ENCODE assay signal across 18 mouse cellular contexts in the genomic region with DNA sequence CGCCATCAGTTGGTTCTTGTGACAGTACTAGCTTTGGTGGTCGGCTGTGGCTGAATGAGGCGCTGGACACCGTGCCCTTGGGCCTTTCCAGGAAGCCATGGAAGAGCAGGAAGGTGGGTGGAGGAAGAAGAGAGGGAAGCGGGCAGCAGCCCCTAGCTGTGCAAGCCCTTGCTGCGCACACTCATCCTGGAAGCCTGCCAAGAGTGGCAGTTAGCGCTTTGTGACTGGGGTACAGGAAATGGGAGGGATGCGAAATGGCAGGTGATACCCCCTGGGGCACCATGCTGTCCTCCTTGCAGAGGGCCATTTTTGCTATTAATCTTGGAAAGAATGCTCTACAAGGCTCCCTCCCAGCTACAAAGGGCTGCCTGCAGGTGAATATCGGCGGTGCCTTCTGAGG.
DNase-seq lines count a peak whose midpoint lies in the region; ATAC-seq and TF ChIP-seq lines count a peak whose summit lies in the region.
"Had no signal": no experiment of that assay in that cellular context is flagged by ENCODE, and none has a peak within 500 bp of the region (broad histone marks: within the 10 kb centered on the region; RNA-seq: fewer than 3 reads in every experiment).

No protein-coding gene starts in this region.

- H3K9me3 ChIP-seq in forebrain, postnatal 0 days (ENCODE audit: low read length): no peaks in the 10 kb centered on the region
- H3K9me3 ChIP-seq in forebrain, embryonic 12.5 days: no peaks in the 10 kb centered on the region
- H3K9me3 ChIP-seq in lung, embryonic 14.5 days (ENCODE audit: low read depth, low read length): no peaks in the 10 kb centered on the region
- H3K9me3 ChIP-seq in lung, postnatal 0 days (ENCODE audit: low read length): no peaks in the 10 kb centered on the region
- H3K9me3 ChIP-seq: intestine, embryonic 15.5 days; limb, embryonic 12.5 days; midbrain, embryonic 13.5 days had no signal

- H3K4me1 ChIP-seq in forebrain, postnatal 0 days (ENCODE audit: insufficient read depth): no peaks in the 10 kb centered on the region; the same call in 1 of the 2 replicates
- H3K4me1 ChIP-seq in forebrain, embryonic 12.5 days: peaks cover 14% of the 10 kb centered on the region; the same call in 1 of the 2 replicates
- H3K4me1 ChIP-seq in lung, embryonic 14.5 days (ENCODE audit: insufficient read depth): no peaks in the 10 kb centered on the region
- H3K4me1 ChIP-seq in lung, postnatal 0 days (ENCODE audit: insufficient read depth, low read depth, low read length): no peaks in the 10 kb centered on the region

- no peak overlapping the region for H3K4me2 ChIP-seq in forebrain, postnatal 0 days (ENCODE audit: low read depth)
- no peak overlapping the region for H3K4me2 ChIP-seq in forebrain, embryonic 12.5 days
- H3K4me2 ChIP-seq in lung, embryonic 14.5 days: no peak overlapping the region
- no peak overlapping the region for H3K4me2 ChIP-seq in lung, postnatal 0 days (replicated peaks; ENCODE audit: low read depth, low read length)
- H3K4me2 ChIP-seq: intestine, embryonic 15.5 days; limb, embryonic 12.5 days; midbrain, embryonic 13.5 days had no signal

- no peak for ATAC-seq in forebrain, postnatal 0 days
- no peak for ATAC-seq in forebrain, embryonic 12.5 days (ENCODE audit: low FRiP score)
- ATAC-seq in lung, embryonic 14.5 days (ENCODE audit: insufficient read depth): no peak
- ATAC-seq in lung, postnatal 0 days: no peak
- ATAC-seq: activated CD4-positive, CD25-positive, alpha-beta regulatory T cell, adult 4 months; intestine, embryonic 15.5 days; midbrain, embryonic 13.5 days had no signal

- 52% methylated on average over 10 of the region's 10 CpGs for WGBS in forebrain, postnatal 0 days
- WGBS in forebrain, embryonic 12.5 days: 68% methylated on average over 10 of the region's 10 CpGs
- WGBS in lung, embryonic 14.5 days: 53% methylated on average over 10 of the region's 10 CpGs
- WGBS in lung, postnatal 0 days: 42% methylated on average over 10 of the region's 10 CpGs

- peak; percentile 20 for DNase-seq in forebrain, postnatal 0 days
- peak; percentile 24 for DNase-seq in lung, embryonic 14.5 days
- no peak for DNase-seq in lung, postnatal 0 days (ENCODE audit: low spot score)
- DNase-seq in thymus, postnatal 25 days: peak; percentile 3
- DNase-seq in thymus, adult 18-20 months: no peak
- DNase-seq in urinary bladder, adult 18-20 months (ENCODE audit: low spot score in 2 of 2): no peak
- DNase-seq: adrenal gland, postnatal 10 days; cerebellum, adult 11 months; gastrocnemius, postnatal 14 days; heart, adult 2 months; heart, postnatal 36 days; layer of hippocampus, adult 9-11 months had no signal

- no peak overlapping the region for H3K27ac ChIP-seq in forebrain, postnatal 0 days (ENCODE audit: low read depth, low read length)
- H3K27ac ChIP-seq in forebrain, embryonic 12.5 days: no peak overlapping the region
- H3K27ac ChIP-seq in lung, embryonic 14.5 days (ENCODE audit: low read depth): no peak overlapping the region
- H3K27ac ChIP-seq in lung, postnatal 0 days (ENCODE audit: low read length): no peak overlapping the region
- H3K27ac ChIP-seq: heart, adult 2 months; intestine, embryonic 15.5 days; limb, embryonic 12.5 days; liver, embryonic 14.5 days; midbrain, embryonic 13.5 days had no signal

- no peak overlapping the region for H3K4me3 ChIP-seq in forebrain, postnatal 0 days (ENCODE audit: low read depth, low read length)
- no peak overlapping the region for H3K4me3 ChIP-seq in forebrain, embryonic 12.5 days (replicated peaks)
- no peak overlapping the region for H3K4me3 ChIP-seq in lung, embryonic 14.5 days (ENCODE audit: low read depth, low read length)
- no peak overlapping the region for H3K4me3 ChIP-seq in lung, postnatal 0 days (ENCODE audit: low read depth, low read length)
- H3K4me3 ChIP-seq: heart, adult 2 months; intestine, embryonic 15.5 days; limb, embryonic 12.5 days; midbrain, embryonic 13.5 days had no signal

- no peak overlapping the region for H3K9ac ChIP-seq in forebrain, postnatal 0 days
- no peak overlapping the region for H3K9ac ChIP-seq in forebrain, embryonic 12.5 days
- H3K9ac ChIP-seq in lung, embryonic 14.5 days: no peak overlapping the region
- H3K9ac ChIP-seq in lung, postnatal 0 days (replicated peaks; ENCODE audit: low read depth): no peak overlapping the region
- H3K9ac ChIP-seq: intestine, embryonic 15.5 days; limb, embryonic 12.5 days; liver, embryonic 14.5 days; midbrain, embryonic 13.5 days had no signal

- no peak for TF ChIP-seq CTCF in forebrain, postnatal 0 days (IDR thresholded peaks at IDR 0.05; ENCODE audit: low read depth)
- no peak for TF ChIP-seq CTCF in lung, embryonic 14.5 days (IDR thresholded peaks at IDR 0.05; ENCODE audit: low read depth)
- no peak for TF ChIP-seq CTCF in lung, postnatal 0 days (IDR thresholded peaks at IDR 0.05)

- no peaks in the 10 kb centered on the region for H3K36me3 ChIP-seq in forebrain, postnatal 0 days (ENCODE audit: insufficient read depth)
- H3K36me3 ChIP-seq in forebrain, embryonic 12.5 days (replicated peaks): no peaks in the 10 kb centered on the region
- no peaks in the 10 kb centered on the region for H3K36me3 ChIP-seq in lung, embryonic 14.5 days (ENCODE audit: insufficient read depth)
- no peaks in the 10 kb centered on the region for H3K36me3 ChIP-seq in lung, postnatal 0 days (ENCODE audit: insufficient read depth, low read length)
- H3K36me3 ChIP-seq: intestine, embryonic 15.5 days; limb, embryonic 12.5 days; midbrain, embryonic 13.5 days had no signal

- TF ChIP-seq EP300 in lung, postnatal 0 days (IDR thresholded peaks at IDR 0.05): no peak

- no peaks in the 10 kb centered on the region for H3K27me3 ChIP-seq in forebrain, postnatal 0 days (ENCODE audit: insufficient read depth, low read length)
- peaks cover 22% of the 10 kb centered on the region for H3K27me3 ChIP-seq in forebrain, embryonic 12.5 days
- no peaks in the 10 kb centered on the region for H3K27me3 ChIP-seq in lung, embryonic 14.5 days (ENCODE audit: insufficient read depth, low read length)
- no peaks in the 10 kb centered on the region for H3K27me3 ChIP-seq in lung, postnatal 0 days (replicated peaks; ENCODE audit: insufficient read depth, low read length)
- H3K27me3 ChIP-seq: intestine, embryonic 15.5 days; limb, embryonic 12.5 days had no signal

Comparison
In these comparisons a context has a peak if more than half of its experiments do, and no peak if none do; other contexts are left out.
1. DNase-seq: peak in forebrain, postnatal 0 days (single experiment), lung, embryonic 14.5 days (single experiment) and thymus, postnatal 25 days (single experiment); none in lung, postnatal 0 days (single experiment), thymus, adult 18-20 months (0 of 2) and urinary bladder, adult 18-20 months (0 of 2).